ENCODE assay signal across 9 mouse cellular contexts in genomic region chr6:145442786-145443185, GRCm38 (mm10).
A peak's percentile ranks its signal among the peaks of the same experiment; 100 is the strongest.
DNase-seq lines count a peak whose midpoint lies in the region; ATAC-seq and TF ChIP-seq lines count a peak whose summit lies in the region.
"Had no signal": no experiment of that assay in that cellular context is flagged by ENCODE, and none has a peak within 500 bp of the region (broad histone marks: within the 10 kb centered on the region; RNA-seq: fewer than 3 reads in every experiment).

No protein-coding gene starts in this region.

- no peak for ATAC-seq in heart, embryonic 13.5 days (ENCODE audit: extremely low read depth, insufficient number of reproducible peaks, low FRiP score, low TSS enrichment)
- no peak for ATAC-seq in midbrain, postnatal 0 days (ENCODE audit: low FRiP score)
- ATAC-seq in midbrain, embryonic 16.5 days: no peak
- ATAC-seq in erythroid progenitor cell, adult 5-6 weeks (replicated peaks; ENCODE audit: low FRiP score, poor library complexity, severe bottlenecking): no peak

- no peak overlapping the region for H3K9ac ChIP-seq in heart, embryonic 13.5 days
- H3K9ac ChIP-seq in midbrain, postnatal 0 days (replicated peaks; ENCODE audit: low read length, poor library complexity, severe bottlenecking): no peak overlapping the region
- H3K9ac ChIP-seq in midbrain, embryonic 16.5 days (ENCODE audit: low read depth, low read length): no peak overlapping the region

- H3K36me3 ChIP-seq in heart, embryonic 13.5 days: no peaks in the 10 kb centered on the region
- no peaks in the 10 kb centered on the region for H3K36me3 ChIP-seq in midbrain, postnatal 0 days (ENCODE audit: insufficient read depth, low read length)
- H3K36me3 ChIP-seq in midbrain, embryonic 16.5 days (ENCODE audit: control insufficient read depth, insufficient read depth, low read length): no peaks in the 10 kb centered on the region

- no peaks in the 10 kb centered on the region for H3K9me3 ChIP-seq in heart, embryonic 13.5 days
- no peaks in the 10 kb centered on the region for H3K9me3 ChIP-seq in midbrain, postnatal 0 days (ENCODE audit: low read length)
- H3K9me3 ChIP-seq in midbrain, embryonic 16.5 days (replicated peaks; ENCODE audit: control insufficient read depth, low read length, poor library complexity, severe bottlenecking): no peaks in the 10 kb centered on the region

- intact Hi-C loops in heart, postnatal 25 days (cut with DNase I): loop anchor here (5.0 kb wide), 1 partner anchor 380 kb away; no protein-coding TSS in a partner anchor

- WGBS in heart, embryonic 13.5 days: 48% methylated on average over 13 of the region's 13 CpGs
- WGBS in midbrain, postnatal 0 days: 49% methylated on average over 13 of the region's 13 CpGs
- WGBS in midbrain, embryonic 16.5 days: 47% methylated on average over 13 of the region's 13 CpGs

- H3K4me1 ChIP-seq in heart, embryonic 13.5 days: peaks cover 68% of the 10 kb centered on the region
- H3K4me1 ChIP-seq in midbrain, postnatal 0 days (ENCODE audit: insufficient read depth, low read length): no peaks in the 10 kb centered on the region
- peaks cover under 1% of the 10 kb centered on the region; the same call in 1 of the 2 replicates for H3K4me1 ChIP-seq in midbrain, embryonic 16.5 days (ENCODE audit: control insufficient read depth, insufficient read depth, low read length)

- H3K27me3 ChIP-seq in heart, embryonic 13.5 days (replicated peaks): no peaks in the 10 kb centered on the region
- no peaks in the 10 kb centered on the region for H3K27me3 ChIP-seq in midbrain, postnatal 0 days (ENCODE audit: insufficient read depth, low read length)
- H3K27me3 ChIP-seq in midbrain, embryonic 16.5 days (ENCODE audit: control insufficient read depth, insufficient read depth, low read depth, low read length): no peaks in the 10 kb centered on the region

- no peak for DNase-seq in heart, postnatal 25 days (ENCODE audit: low spot score)
- no peak for DNase-seq in midbrain, postnatal 0 days (ENCODE audit: low spot score)
- no peak for DNase-seq in brain, embryonic 14.5 days (ENCODE audit: low read depth)
- peak; percentile 28 to 30 for DNase-seq in lung, postnatal 4 days
- DNase-seq in T-cell, adult 2 months (ENCODE audit: low spot score): no peak

- H3K4me3 ChIP-seq in heart, embryonic 13.5 days: no peak overlapping the region
- no peak overlapping the region for H3K4me3 ChIP-seq in midbrain, postnatal 0 days (ENCODE audit: low read depth, low read length)
- H3K4me3 ChIP-seq in midbrain, embryonic 16.5 days (ENCODE audit: low read depth, low read length): no peak overlapping the region

- TF ChIP-seq POLR2A in brain, embryonic 14.5 days (IDR thresholded peaks at IDR 0.05; ENCODE audit: borderline replicate concordance, extremely low read depth, insufficient read depth, insufficient read length, poor library complexity, severe bottlenecking): no peak

- no peak overlapping the region for H3K4me2 ChIP-seq in heart, embryonic 13.5 days
- no peak overlapping the region for H3K4me2 ChIP-seq in midbrain, postnatal 0 days (ENCODE audit: low read depth, low read length, poor library complexity, severe bottlenecking)
- H3K4me2 ChIP-seq in midbrain, embryonic 16.5 days (ENCODE audit: low read length): no peak overlapping the region

- 0 out of 2 replicates have a peak overlapping the region, but pooled peaks have one; percentile 15 for H3K27ac ChIP-seq in heart, embryonic 13.5 days (replicated peaks)
- no peak overlapping the region for H3K27ac ChIP-seq in midbrain, postnatal 0 days (ENCODE audit: low read depth, low read length)
- no peak overlapping the region for H3K27ac ChIP-seq in midbrain, embryonic 16.5 days (ENCODE audit: low read length)
- H3K27ac ChIP-seq: macrophage had no signal

- TF ChIP-seq CTCF in midbrain, postnatal 0 days (IDR thresholded peaks at IDR 0.05): peak; percentile 63
- TF ChIP-seq CTCF in brain, embryonic 14.5 days (IDR thresholded peaks at IDR 0.05; ENCODE audit: borderline replicate concordance, extremely low read depth, insufficient read depth, insufficient read length): peak; percentile 53

Comparison
In these comparisons a context has a peak if more than half of its experiments do, and no peak if none do; other contexts are left out.
1. DNase-seq: peak in lung, postnatal 4 days (2 of 2); none in heart, postnatal 25 days (single experiment), midbrain, postnatal 0 days (single experiment), brain, embryonic 14.5 days (single experiment) and T-cell, adult 2 months (single experiment).